Mouse (Mus musculus) thymus, postnatal 0 days (tissue): ENCODE data around the gene Pgm1. TPM values are rescaled to one million over a fixed set of nuclear protein-coding genes. Genes with fewer than 3 reads are reported as not detected.

Source experiments
- DNase-seq: peaks from one replicate; pipeline ENCODE4 v3.0.0-alpha.2; 2015; ENCODE audit warnings: low spot score
- polyA plus RNA-seq: library from polyadenylated mRNA; unstranded; fragments of >200 nt; fragmentation: Nextera tagmentation; extraction: Ambion mirVana; gene quantifications from 2 replicates; pipeline ENCODE4 v1.2.1, GENCODE M21; 2015

Pgm1 gene
- polyA plus RNA-seq, result 42.0 and 42.9 TPM in 2 replicates

DNA sequence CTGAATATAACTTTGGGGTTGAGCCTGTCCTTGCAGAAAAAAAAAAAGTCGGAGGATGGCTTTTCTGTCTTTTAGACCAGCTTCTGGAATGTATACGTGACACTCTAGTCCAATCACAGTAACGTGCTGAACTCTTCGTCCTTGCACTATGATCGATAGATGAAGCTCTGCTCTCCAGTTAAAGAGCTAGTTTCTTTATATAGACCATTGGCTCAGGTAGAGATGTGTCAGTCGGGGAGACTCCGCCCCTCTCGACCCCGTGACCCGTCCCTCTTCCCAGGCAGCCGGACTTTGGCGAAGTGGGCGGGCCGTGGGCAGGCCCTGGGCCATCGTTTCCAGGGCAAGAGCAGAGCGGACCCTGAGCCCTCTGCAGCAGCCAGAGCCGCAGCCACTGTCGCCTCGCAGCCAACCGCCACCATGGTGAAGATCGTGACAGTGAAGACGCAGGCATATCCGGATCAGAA, at the start of gene Pgm1:
Gene Pgm1 (plus strand): TSS at position 266 of the 464 bp plus-strand sequence.
- no peak for DNase-seq

DNA sequence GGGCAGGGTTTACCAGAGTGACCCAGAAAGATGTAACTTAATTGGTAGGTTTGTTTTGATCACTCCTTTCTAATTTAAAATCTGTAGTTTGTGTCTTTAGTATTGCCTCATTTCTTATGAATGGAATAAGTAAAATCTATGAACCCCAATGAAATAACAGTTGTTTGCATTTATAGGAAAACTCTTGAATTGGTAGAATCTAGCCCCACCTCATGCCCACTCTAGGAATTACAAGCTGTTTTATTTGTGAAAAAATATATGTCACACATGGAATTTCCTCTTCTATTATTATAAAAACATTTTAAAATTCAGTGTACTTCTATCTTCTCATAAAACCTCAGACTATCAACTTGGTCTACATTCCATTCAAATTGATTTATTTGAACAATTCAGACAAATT, 47.3 kb upstream of the Pgm1 start:
- peak; percentile 28 for DNase-seq

DNA sequence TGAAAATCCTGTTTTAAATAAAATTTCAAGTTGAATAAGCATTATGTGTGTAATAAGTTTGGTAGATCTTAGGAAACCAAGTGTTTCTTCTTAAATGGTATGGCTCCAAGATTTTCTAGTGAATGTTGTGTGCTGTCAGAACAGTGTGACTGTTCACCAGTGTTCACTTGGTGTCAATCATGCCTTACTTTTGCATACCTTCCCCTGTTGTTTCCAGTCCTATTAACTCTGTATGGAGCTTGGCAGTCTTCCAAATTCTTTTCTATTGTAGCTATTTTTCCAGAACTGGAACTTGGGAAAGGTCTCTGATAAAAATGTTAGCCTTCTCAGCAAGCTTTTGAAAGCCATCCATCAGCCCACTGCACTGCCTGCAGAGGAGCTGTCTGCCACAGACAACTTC, 46.8 kb upstream of the Pgm1 start:
- no peak for DNase-seq

DNA sequence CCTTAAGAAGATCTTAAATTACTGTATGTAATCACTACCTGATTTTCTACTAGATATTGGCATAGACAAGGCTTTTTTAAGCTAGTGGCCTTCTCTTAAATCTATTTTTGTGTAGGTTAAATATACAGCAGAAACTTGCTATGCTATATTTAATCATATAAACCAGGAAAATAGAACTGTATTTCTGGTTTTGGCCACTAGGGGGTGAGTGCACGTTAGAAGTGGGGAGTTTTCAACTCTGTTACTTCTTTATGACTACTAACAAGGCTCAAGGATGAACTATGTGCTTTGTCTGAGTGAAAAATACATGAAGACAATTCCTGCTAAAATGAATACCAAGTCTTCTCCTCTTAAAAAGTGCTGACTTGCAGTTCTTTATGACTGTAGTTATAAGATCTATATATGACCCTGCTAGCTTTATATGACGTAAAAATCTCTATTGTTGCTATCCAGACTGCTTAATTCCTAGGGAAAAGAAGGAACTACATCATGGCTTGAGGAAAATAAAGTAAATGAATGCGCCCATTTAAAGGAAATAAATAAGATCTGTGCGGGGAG, 15.2 kb upstream of the Pgm1 start:
- DNase-seq, result peak; percentile 62

DNA sequence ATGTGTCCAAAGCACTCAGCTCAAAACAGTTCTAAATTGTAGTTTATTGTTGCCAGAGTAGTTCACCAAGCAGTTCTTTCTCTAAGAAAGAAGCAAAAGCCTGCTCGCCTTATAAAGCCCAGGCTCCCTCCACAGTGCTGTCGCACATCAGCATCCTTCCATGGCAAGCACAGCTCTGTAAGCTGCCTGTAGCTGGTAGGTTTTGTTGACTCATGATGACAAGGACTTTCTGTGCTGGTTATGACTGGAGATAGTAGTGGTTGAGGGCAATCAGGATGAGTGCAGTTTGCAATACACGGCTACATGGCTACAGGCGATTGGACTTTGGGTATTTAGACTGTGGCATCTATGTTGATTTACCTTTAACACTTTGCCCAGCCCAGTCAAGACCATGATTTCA, 2.8 kb upstream of the Pgm1 start:
- no peak for DNase-seq

DNA sequence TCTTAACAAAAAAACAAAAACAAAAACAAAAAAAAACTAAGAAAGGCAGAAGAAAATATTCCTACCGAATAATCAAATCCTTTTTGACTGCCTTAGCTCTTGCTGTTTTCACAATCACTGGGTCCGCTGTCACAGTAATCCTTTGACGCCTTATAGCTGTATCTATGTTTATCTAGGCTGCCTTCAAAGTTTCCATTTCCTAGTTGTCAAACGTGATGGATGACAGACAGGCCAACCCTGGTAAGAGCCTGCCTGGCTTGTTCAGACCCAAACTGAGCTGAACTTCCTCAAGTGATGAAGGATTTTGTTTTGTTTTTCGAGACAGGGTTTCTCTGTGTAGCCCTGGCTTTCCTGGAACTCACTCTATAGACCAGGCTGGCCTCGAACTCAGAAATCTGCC, 693 bp upstream of the Pgm1 start:
- DNase-seq, result no peak

DNA sequence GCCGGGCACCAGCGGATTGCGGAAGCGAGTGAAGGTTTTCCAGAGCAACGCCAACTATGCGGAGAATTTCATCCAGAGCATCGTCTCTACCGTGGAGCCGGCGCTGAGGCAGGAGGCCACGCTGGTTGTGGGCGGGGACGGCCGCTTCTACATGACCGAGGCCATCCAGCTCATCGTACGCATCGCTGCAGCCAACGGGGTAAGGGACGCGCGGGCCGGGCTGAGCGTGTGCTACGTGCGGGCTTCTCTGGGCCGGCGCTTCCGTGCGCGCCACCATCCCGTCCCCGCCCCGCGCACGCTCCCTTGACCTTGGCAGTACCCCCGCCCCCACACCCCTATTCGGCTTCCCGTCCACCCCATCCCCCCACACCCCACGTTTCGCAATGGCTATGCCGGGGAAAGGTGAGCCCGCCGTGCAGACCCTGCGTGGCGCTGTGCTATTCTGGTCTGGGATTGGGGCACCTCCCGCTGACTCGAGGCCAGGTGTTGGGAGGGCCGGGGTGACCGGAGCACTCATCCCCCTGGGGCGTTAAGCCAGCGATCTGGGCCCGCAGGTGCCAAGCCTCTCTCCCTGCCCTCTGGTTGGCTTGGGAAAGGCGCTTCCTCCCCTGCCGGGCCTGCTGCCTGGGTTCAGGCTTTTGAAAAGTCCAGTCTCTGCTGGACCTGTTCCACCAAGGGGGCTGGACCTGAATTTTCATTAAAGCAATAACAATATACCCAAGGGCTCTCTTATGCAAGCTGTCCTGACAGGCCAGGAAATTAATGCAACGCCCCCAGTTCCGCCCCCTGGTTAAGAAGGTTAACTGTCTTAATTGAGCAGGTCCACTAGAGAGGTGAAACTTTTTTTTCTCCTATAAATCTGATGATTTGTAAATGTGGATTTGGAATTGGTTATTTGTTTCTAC, 651 bp downstream of the Pgm1 start, which contains the start of gene Itgb3bp:
Gene Itgb3bp (minus strand): TSS at position 201 of the 905 bp plus-strand sequence.
- peak; percentile 52 for DNase-seq

DNA sequence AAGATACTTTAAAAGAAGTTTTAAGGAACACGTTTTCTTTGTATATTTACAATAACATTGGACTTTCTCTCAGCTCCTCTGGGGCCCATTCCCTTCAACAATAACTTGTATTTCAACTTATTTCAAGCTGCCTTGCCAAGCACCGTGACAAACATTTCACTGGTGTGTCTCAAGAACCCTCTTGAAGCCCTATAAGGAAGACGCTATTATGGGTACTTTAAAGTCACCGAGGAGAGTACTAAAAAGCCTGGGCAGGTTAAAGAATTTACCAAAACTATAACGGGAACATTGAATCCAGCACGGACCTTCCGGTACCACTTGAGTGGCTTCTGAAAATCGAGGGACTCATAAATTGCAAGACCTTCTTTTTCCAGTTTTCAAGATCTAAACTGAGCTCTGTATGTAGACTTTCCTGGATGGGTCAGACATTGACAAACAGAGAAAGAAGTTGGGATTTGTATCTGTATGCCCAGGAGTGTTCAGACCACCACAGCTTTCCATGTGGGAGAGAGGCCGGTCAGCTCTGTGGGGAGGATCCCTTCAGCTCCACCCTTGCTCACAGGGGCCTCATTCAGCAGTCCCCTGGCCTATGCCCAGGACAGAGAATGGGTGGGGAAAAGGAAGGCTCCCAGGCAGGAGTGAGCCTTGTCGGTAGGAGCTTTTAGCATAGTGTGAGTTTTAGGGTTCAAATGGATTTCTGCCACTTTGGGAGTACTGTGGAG, 1.5 kb downstream of the Pgm1 start:
- DNase-seq, result no peak

DNA sequence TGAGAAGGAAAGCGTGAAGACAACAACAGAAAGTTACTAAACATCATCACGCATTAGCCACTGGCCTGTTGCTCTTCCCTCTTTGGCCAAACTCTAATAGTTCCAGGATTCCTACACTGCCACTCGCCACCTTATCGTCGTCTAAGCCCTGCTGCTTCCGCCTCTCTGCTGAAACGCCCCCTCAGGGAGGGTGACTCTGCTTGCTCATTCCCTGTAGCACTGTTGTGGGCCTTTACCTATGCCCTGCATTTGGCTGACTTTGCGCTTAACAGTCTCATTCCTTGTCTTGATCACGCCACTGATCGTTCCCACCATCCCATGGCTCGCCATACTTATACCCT, 2.0 kb downstream of the Pgm1 start:
- no peak for DNase-seq

DNA sequence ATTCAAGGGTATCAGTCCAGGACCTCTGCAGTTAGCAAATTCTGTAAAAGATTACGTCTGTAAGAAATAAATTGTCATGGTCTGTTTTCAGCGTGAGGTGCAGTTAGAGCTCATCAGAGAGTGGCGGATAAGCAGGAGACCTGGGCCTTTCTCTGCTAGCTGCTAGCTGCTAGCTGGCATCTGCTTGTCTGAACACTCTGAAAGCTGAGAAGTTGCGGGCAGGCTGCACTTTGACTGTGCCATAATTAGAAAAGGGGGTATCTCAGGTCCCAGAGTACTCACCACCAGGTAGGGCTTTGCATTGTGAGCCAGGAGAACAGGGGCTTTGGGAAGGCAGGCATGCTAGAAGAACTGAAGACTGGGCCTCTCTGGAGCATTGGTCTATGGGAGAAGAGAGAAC, 2.6 kb downstream of the Pgm1 start:
- no peak for DNase-seq

DNA sequence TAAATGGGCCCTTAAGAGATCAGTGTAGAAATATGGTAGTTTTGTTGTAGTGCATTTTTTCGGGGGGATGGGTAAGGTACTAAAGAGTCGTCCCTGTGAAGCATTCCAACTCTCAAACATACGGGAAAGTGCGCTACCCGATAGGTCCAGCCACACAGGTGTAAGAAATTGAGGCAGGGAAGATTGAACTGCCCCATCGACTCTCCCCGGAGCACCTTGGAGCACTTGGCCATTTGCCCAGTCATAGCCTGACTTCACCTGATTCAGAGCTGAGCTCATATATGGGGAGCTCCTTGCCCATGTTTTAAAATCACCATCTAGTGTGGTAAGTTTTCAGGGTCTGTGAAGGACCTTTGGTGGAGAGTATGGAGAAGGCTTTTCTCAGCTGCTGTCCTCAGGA, 5.6 kb downstream of the Pgm1 start:
- DNase-seq, result no peak

DNA sequence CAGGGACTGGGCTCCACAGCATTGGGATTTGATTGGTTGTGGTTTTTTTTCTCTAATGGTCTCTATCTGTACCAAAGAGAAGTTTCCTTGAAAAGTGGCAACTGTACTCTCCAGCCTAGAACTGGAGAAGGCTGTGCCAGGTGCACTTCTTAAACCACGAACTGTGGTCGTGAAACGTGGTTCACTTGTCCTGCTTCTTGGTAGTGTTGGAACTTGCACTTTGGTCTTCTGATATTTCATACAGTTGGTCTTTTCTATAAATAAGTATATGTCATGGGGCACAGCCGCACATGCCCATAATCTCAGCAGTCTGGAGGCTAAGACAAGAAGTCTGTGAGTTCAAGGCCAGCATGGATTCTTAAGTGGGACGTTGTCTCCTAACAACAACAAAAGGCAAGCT, 7.1 kb downstream of the Pgm1 start:
- DNase-seq, result no peak

DNA sequence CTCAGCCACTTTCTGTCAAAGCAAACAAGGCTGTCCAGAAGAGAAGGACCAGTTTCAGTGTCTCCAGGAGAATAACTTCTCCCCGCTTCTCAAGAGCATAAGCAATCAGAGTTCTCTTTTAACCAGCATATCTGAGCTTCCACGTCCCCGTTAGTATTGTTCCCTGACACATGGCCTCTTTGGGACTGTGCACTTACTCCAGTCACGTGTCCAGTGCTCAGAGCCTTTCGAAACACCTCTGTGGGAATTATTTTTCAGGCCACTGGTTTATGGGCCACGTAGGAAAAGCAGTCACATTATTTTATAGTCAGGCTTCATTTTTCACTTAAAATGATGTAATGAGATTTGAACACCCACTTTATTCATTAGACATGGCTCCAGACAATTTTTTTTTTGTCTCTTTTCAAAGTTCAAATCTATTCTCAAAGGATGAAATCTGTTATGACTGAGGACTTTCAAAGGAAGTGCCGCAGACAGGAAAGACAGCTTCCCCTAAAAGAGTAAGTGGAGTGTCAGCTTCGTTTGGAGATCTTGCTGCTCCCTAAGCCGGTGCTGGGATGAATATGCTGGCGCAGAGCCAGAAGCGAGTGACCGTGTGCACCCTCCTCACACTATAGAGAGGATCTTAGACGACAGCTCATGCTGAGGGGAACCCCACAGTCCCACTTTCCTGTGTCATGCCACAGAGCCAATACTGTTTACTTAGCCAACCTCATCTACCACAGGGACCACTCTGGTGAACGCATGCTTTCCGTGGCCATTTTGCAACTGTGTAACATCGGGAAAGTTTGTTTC, 10.7 kb downstream of the Pgm1 start:
- DNase-seq, result no peak

DNA sequence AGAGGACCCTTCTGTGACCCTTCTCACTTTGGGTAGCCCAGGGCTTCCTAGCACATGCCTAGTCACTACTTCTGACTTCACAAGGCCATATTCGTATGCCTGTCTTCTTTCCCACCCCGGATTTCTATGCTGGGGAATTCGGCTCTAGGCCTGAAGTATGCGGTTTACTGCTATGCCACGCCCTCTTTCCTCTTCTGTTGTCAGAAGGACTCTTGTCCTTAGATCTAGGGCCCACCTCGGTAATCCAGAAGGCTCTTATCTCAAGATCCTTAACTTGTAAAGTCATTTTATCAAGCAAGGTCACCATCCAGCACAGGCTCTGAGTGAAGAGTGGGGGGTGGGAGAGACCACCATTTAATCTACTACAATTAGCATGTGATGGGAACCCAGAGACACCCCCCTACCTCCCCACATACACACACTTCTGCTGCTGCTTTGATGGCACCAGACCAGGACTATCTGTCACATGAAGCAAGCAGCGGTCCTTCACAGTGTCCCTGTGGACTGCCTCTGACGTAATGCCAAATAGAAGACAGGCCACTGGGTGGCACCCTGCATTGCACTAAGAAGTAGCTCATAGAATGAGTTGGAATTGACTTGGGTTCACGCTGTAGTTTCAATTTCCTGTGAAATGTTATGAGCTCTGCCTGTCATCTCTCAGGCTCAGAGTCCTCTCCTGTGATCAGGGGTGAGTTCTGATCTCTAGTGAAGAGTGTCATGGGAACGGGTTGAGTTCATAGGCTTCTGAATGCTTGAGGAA, 12.6 kb downstream of the Pgm1 start:
- peak; percentile 33 for DNase-seq

DNA sequence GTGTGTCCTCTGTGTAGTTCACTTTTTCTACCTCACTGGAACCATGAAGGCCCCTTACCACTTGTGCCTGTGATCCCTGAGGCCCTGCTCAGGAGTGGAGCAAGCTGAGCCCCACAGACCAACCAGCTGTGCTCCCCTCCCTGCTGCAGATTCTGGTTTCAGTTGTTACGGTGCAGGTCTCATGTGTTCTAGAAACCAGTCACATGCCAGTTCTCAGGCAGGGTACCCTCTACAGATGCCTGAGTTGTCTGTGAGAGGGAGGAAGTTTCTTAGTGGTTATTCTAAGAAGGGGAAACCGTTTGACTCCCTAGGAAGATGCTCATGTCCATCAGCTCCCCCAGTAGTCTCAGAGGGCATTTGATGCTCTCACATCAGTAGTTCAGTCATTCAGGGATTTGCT, 15.4 kb downstream of the Pgm1 start:
- DNase-seq, result peak; percentile 13

DNA sequence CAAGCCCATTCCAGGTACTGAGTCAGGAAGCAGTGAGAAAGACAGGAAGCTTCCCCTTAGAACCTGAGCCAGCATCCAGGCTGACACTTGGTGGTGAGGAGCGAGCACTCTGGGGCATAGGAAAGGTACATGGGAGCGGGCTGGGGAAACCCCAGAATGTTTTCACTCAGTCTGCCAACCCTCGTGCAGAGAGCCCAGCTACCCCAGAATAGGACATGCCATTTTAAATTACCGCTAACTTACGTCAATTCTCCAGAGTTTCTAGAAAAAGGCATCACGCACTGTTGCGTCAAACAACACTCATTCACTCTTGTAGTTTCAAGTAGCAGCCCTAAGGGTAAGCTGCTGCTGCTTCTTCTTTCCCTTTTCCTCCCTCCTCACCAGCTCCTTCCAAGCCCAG, 15.8 kb downstream of the Pgm1 start:
- no peak for DNase-seq

DNA sequence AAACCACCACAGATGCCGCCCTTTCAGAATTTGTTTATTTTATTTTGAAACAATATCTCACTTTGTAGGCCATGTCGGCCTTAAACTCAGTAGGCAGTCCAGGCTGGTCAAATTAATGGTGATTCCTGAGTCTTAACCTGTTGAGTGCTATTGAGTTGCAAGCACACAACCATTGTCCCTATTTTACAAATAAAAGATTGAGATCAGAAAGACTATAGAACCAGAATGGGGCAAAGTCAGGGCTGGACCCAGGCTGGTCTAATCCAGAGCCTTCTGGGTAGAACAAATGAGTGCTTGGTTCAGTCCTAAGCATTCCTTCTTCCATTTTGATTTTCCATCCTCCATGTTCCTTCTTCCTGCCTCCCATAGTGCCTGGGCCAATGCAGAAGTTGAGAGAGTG, 17.3 kb downstream of the Pgm1 start:
- no peak for DNase-seq

DNA sequence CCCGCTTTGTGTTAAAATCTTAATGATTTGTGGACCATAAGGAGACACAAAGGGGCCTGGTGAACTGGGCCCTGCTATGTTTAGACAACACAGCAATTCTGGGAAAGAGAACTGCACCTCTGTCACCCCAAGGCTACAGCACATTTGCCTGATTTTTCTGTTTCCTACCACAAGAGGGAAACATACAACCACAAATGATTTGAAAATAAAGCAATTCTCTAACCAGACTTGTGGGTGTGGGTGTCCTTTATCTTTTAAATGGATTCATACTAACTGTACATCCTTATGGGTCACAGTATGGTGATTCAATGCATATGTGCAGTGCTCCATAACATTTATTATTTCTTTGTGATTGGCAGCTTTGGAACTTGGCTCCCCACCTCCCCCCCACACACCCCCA, 18.0 kb downstream of the Pgm1 start:
- peak; percentile 35 for DNase-seq

DNA sequence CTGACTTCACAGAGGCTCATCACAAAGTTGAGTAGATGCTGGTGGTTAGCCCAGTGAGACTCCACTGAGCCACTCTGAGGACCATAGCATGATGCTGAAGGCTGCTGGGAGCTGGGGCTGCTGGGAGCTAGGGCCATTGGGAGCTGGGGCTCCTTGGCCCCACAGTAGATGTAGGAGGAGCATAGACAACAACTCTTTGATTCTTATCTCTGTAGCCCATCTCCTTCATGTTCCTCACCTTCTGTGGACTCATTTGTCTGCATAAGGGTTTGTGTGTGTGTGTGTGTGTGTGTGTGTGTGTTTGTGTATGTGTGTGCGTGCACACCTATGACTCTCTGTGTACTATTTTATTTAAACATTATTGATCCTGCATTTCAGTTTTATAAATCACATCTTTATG, 18.7 kb downstream of the Pgm1 start:
- no peak for DNase-seq

DNA sequence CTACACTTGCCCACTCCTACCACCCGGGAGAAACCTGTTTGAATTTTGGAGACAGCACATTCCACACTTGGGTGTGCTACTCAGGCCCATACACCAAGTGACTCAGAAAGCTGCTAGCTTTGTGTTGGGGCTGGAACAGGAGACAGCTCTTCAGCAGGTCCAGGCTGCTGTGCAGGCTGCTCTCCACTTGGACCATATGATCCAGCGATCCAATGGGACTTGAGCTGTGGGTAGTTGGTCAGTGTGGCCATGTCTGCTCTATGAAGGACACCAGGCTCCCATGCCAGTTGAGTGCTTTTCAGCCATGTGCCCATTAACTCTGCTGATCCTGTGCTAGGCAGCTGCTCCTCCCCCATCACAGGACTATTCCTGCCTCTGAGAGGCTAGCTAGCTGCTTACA, 24.7 kb downstream of the Pgm1 start:
- DNase-seq, result no peak

DNA sequence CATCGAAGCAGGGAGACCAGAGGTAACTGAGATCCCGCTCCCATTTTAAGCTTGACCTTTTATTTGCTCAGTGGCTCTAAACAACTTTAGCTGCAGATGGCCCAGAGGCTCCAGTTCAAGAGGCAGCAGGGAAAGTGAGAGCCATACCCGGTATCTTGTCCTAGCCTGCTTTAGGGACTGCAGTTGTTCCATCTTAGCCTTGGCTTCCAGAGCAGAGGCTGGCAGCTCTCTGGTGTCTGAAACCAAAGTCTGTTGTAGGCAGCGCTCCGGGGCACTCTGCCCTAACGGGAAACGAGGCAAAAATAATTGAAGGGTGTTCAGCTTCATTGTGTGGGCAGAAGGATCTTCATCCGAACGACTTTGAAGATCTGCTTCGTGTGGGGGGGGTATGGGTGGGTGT, 26.2 kb downstream of the Pgm1 start:
- DNase-seq, result no peak
